Mouse (Mus musculus) E14TG2a.4 (cell line): ENCODE data around the gene Rplp2.

Experiments used
- CTCF ChIP-seq: conservative IDR thresholded peaks from 2 replicates; pipeline ENCODE4 v1.5.1; 2014; ENCODE audit warnings: low read length
- NANOG ChIP-seq: IDR thresholded peaks from 2 replicates; pipeline ENCODE4 v1.6.1; 2014; ENCODE audit warnings: borderline replicate concordance, low read length, mixed read lengths
- POU5F1 ChIP-seq: IDR thresholded peaks from 2 replicates; pipeline ENCODE4 v1.6.1; 2014; ENCODE audit warnings: low read length, borderline replicate concordance

GRCm38 (mm10) chr7:141476981-141477370, 29.8 kb downstream of the Rplp2 start:
- TF ChIP-seq CTCF, result no peak
- TF ChIP-seq POU5F1, result no peak
- TF ChIP-seq NANOG, result no peak
